Comparison of ENCODE assay signal across 15 mouse cellular contexts in the genomic region with DNA sequence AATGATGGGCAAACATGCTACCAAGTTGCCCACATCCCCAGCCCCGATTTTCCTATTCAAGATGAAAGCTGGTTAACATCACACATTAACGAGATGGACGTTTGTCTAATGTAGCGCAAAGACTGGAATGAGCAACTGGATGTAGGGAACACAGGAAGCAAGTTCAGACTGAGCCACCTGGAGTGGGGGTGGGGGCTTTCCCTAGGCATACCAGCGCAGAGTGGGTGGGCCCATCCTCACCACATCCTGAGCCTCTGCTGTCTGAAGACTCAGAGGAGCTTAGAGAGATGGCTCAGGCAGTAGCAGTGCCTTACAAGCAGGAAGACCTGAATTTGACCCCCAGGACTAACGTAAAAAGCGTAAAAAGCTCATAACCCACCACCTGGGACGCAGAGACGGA. TPM values are rescaled to one million over a fixed set of nuclear protein-coding genes. Genes with fewer than 3 reads are reported as not detected.
DNase-seq lines count a peak whose midpoint lies in the region; ATAC-seq lines count a peak whose summit lies in the region.
"Had no signal": no experiment of that assay in that cellular context is flagged by ENCODE, and none has a peak within 500 bp of the region (broad histone marks: within the 10 kb centered on the region; RNA-seq: fewer than 3 reads in every experiment).

No protein-coding gene starts in this region.

- H3K9me3 ChIP-seq in embryonic facial prominence, embryonic 14.5 days (ENCODE audit: control insufficient read depth, low read length): no peaks in the 10 kb centered on the region
- H3K9me3 ChIP-seq in embryonic facial prominence, embryonic 10.5 days: no peaks in the 10 kb centered on the region
- no peaks in the 10 kb centered on the region for H3K9me3 ChIP-seq in intestine, embryonic 14.5 days (ENCODE audit: control insufficient read depth, low read length)
- H3K9me3 ChIP-seq in intestine, embryonic 15.5 days: no peaks in the 10 kb centered on the region

- no peak overlapping the region for H3K4me3 ChIP-seq in embryonic facial prominence, embryonic 14.5 days (ENCODE audit: low read depth, low read length)
- H3K4me3 ChIP-seq in embryonic facial prominence, embryonic 10.5 days: no peak overlapping the region
- H3K4me3 ChIP-seq in intestine, embryonic 14.5 days (ENCODE audit: low read depth, low read length): no peak overlapping the region
- H3K4me3 ChIP-seq in intestine, embryonic 15.5 days (replicated peaks): no peak overlapping the region
- H3K4me3 ChIP-seq: erythroblast, embryonic 14.5 days had no signal

- H3K4me1 ChIP-seq in embryonic facial prominence, embryonic 14.5 days (ENCODE audit: control insufficient read depth, insufficient read depth, low read length): 0 out of 2 replicates have a peak, but pooled peaks cover 4% of the 10 kb centered on the region
- H3K4me1 ChIP-seq in embryonic facial prominence, embryonic 10.5 days: peaks cover 13% of the 10 kb centered on the region
- 0 out of 2 replicates have a peak, but pooled peaks cover under 1% of the 10 kb centered on the region for H3K4me1 ChIP-seq in intestine, embryonic 14.5 days (replicated peaks; ENCODE audit: control insufficient read depth, insufficient read depth, low read length)
- no peaks in the 10 kb centered on the region for H3K4me1 ChIP-seq in intestine, embryonic 15.5 days (replicated peaks)

- no peak overlapping the region for H3K27ac ChIP-seq in embryonic facial prominence, embryonic 14.5 days (replicated peaks; ENCODE audit: low read depth, low read length)
- no peak overlapping the region for H3K27ac ChIP-seq in embryonic facial prominence, embryonic 10.5 days (replicated peaks)
- no peak overlapping the region for H3K27ac ChIP-seq in intestine, embryonic 14.5 days (ENCODE audit: low read depth)
- H3K27ac ChIP-seq in intestine, embryonic 15.5 days: no peak overlapping the region
- H3K27ac ChIP-seq: hindbrain, postnatal 0 days had no signal

- no peak overlapping the region for H3K4me2 ChIP-seq in embryonic facial prominence, embryonic 14.5 days (ENCODE audit: low read depth, low read length)
- no peak overlapping the region for H3K4me2 ChIP-seq in intestine, embryonic 14.5 days (ENCODE audit: low read length)
- H3K4me2 ChIP-seq in intestine, embryonic 15.5 days (replicated peaks): no peak overlapping the region

- H3K9ac ChIP-seq in embryonic facial prominence, embryonic 14.5 days (ENCODE audit: low read depth, low read length): no peak overlapping the region
- no peak overlapping the region for H3K9ac ChIP-seq in intestine, embryonic 14.5 days (ENCODE audit: low read length)
- H3K9ac ChIP-seq in intestine, embryonic 15.5 days: no peak overlapping the region

- H3K27me3 ChIP-seq in embryonic facial prominence, embryonic 14.5 days (replicated peaks; ENCODE audit: control insufficient read depth, insufficient read depth, low read length): no peaks in the 10 kb centered on the region
- H3K27me3 ChIP-seq in embryonic facial prominence, embryonic 10.5 days (replicated peaks; ENCODE audit: low read depth, poor library complexity, severe bottlenecking): no peaks in the 10 kb centered on the region
- no peaks in the 10 kb centered on the region for H3K27me3 ChIP-seq in intestine, embryonic 14.5 days (replicated peaks; ENCODE audit: control insufficient read depth, insufficient read depth, low read length)
- no peaks in the 10 kb centered on the region; the same call in 1 of the 2 replicates for H3K27me3 ChIP-seq in intestine, embryonic 15.5 days (replicated peaks)

- peak; percentile 32 for DNase-seq in embryonic facial prominence, embryonic 14.5 days (ENCODE audit: low spot score)
- no peak for DNase-seq in embryonic facial prominence, embryonic 10.5 days (ENCODE audit: low spot score)
- DNase-seq in intestine, embryonic 14.5 days (ENCODE audit: low spot score): peak; percentile 43
- peak; percentile 93 for DNase-seq in naive thymus-derived CD4-positive, alpha-beta T cell, adult 2 months (ENCODE audit: low read depth)
- DNase-seq in thymus, postnatal 25 days: peak; percentile 92
- no peak for DNase-seq in lung, postnatal 10 days
- DNase-seq in neural tube, embryonic 10.5 days (ENCODE audit: extremely low spot score, low spot score): no peak
- DNase-seq: cerebellum, adult 18-20 months; gastrocnemius, postnatal 36 days; layer of hippocampus, adult 9-11 months had no signal

- no peaks in the 10 kb centered on the region for H3K36me3 ChIP-seq in embryonic facial prominence, embryonic 14.5 days (ENCODE audit: control insufficient read depth, insufficient read depth, low read length)
- H3K36me3 ChIP-seq in embryonic facial prominence, embryonic 10.5 days (replicated peaks): no peaks in the 10 kb centered on the region
- no peaks in the 10 kb centered on the region for H3K36me3 ChIP-seq in intestine, embryonic 14.5 days (ENCODE audit: control insufficient read depth, insufficient read depth, low read length)
- H3K36me3 ChIP-seq in intestine, embryonic 15.5 days: no peaks in the 10 kb centered on the region

- 73% methylated on average over 9 of the region's 9 CpGs for WGBS in embryonic facial prominence, embryonic 14.5 days
- 84% methylated on average over 9 of the region's 9 CpGs for WGBS in embryonic facial prominence, embryonic 10.5 days
- 60% methylated on average over 9 of the region's 9 CpGs for WGBS in intestine, embryonic 14.5 days
- WGBS in intestine, embryonic 15.5 days: 70% methylated on average over 9 of the region's 9 CpGs

- peak; percentile 45; the same call in 1 of the 2 replicates for ATAC-seq in embryonic facial prominence, embryonic 14.5 days (ENCODE audit: low read depth)
- no peak for ATAC-seq in intestine, embryonic 14.5 days (replicated peaks; ENCODE audit: low FRiP score, low TSS enrichment, low read depth)
- ATAC-seq in intestine, embryonic 15.5 days: no peak
- ATAC-seq: forebrain, embryonic 16.5 days; hindbrain, postnatal 0 days had no signal

RNA-seq across cellular contexts. Expression of gene Ctcfl, which starts 33.6 kb away (rescaled TPM):
- 0.06 TPM in 1 of 2 replicates, not detected in the other for polyA plus RNA-seq in embryonic facial prominence, embryonic 14.5 days (2014; fragmentation: Nextera tagmentation; extraction: Ambion mirVana)
- polyA plus RNA-seq in embryonic facial prominence, embryonic 10.5 days (2016; fragmentation: Nextera tagmentation; extraction: Ambion mirVana): 0.07 and 0.09 TPM in 2 replicates
- polyA plus RNA-seq in intestine, embryonic 14.5 days (2014; fragmentation: Nextera tagmentation; extraction: Ambion mirVana): 0.12 and 0.16 TPM in 2 replicates
- polyA plus RNA-seq in intestine, embryonic 15.5 days (2015; fragmentation: Nextera tagmentation; extraction: Ambion mirVana): 0.23 and 0.36 TPM in 2 replicates
- polyA plus RNA-seq: erythroblast, embryonic 14.5 days; forebrain, embryonic 16.5 days; hindbrain, postnatal 0 days; urinary bladder, adult 2 months had no signal

Comparison
In these comparisons a context has a peak if more than half of its experiments do, and no peak if none do; other contexts are left out.
1. DNase-seq: peak in embryonic facial prominence, embryonic 14.5 days (single experiment), intestine, embryonic 14.5 days (single experiment), naive thymus-derived CD4-positive, alpha-beta T cell, adult 2 months (single experiment) and thymus, postnatal 25 days (single experiment); none in embryonic facial prominence, embryonic 10.5 days (single experiment), lung, postnatal 10 days (single experiment) and neural tube, embryonic 10.5 days (single experiment).